Mouse (Mus musculus): ENCODE results near the gene Ccdc162.

The Ccdc162 gene

GRCm38 (mm10) chr10:41578541-41578940 is 137.9 kb downstream of the Ccdc162 start:
- no peak for DNase-seq (ENCODE audit: low spot score in 2 of 2)

GRCm38 (mm10) chr10:41576328-41576833 is 140.1 kb downstream of the Ccdc162 start:
- no peak for DNase-seq (ENCODE audit: low spot score in 2 of 2)

- no peak for DNase-seq (ENCODE audit: low spot score in 2 of 2)
Measured at GRCm38 (mm10) chr10:41575451-41576327, 140.7 kb downstream of the Ccdc162 start.

- no peak for DNase-seq (ENCODE audit: low spot score in 2 of 2)
Measured at GRCm38 (mm10) chr10:41573190-41573589, 143.2 kb downstream of the Ccdc162 start.

GRCm38 (mm10) chr10:41572274-41572673 is 144.2 kb downstream of the Ccdc162 start:
- DNase-seq (ENCODE audit: low spot score in 2 of 2) = no peak

- DNase-seq (ENCODE audit: low spot score in 2 of 2) = no peak
Measured at GRCm38 (mm10) chr10:41571065-41571464, 145.4 kb downstream of the Ccdc162 start.

- no peak for DNase-seq (ENCODE audit: low spot score in 2 of 2)
Measured at GRCm38 (mm10) chr10:41568306-41568705, 148.1 kb downstream of the Ccdc162 start.

GRCm38 (mm10) chr10:41565141-41565540 is 151.3 kb downstream of the Ccdc162 start:
- DNase-seq (ENCODE audit: low spot score in 2 of 2) = no peak

- no peak for DNase-seq (ENCODE audit: low spot score in 2 of 2)
Measured at GRCm38 (mm10) chr10:41561701-41562395, 154.6 kb downstream of the Ccdc162 start.

GRCm38 (mm10) chr10:41558401-41558800 is 158.0 kb downstream of the Ccdc162 start:
- DNase-seq (ENCODE audit: low spot score in 2 of 2) = no peak

- DNase-seq (ENCODE audit: low spot score in 2 of 2) = no peak
Measured at GRCm38 (mm10) chr10:41555081-41555480, 161.4 kb downstream of the Ccdc162 start.

- no peak for DNase-seq (ENCODE audit: low spot score in 2 of 2)
Measured at GRCm38 (mm10) chr10:41553711-41554110, 162.7 kb downstream of the Ccdc162 start.

GRCm38 (mm10) chr10:41552847-41553589 is 163.4 kb downstream of the Ccdc162 start:
- DNase-seq (ENCODE audit: low spot score in 2 of 2) = no peak

GRCm38 (mm10) chr10:41552319-41552718 is 164.1 kb downstream of the Ccdc162 start:
- DNase-seq (ENCODE audit: low spot score in 2 of 2) = no peak

- no peak for DNase-seq (ENCODE audit: low spot score in 2 of 2)
Measured at GRCm38 (mm10) chr10:41550711-41551110, 165.7 kb downstream of the Ccdc162 start.

GRCm38 (mm10) chr10:41546396-41547165 is 169.9 kb downstream of the Ccdc162 start:
- peak in 1 of 2 experiments; percentile 17 for DNase-seq (ENCODE audit: low spot score in 2 of 2)

- DNase-seq (ENCODE audit: low spot score in 2 of 2) = no peak
Measured at GRCm38 (mm10) chr10:41545224-41545755, 171.1 kb downstream of the Ccdc162 start.

GRCm38 (mm10) chr10:41544481-41545190 is 171.8 kb downstream of the Ccdc162 start:
- DNase-seq (ENCODE audit: low spot score in 2 of 2) = no peak

GRCm38 (mm10) chr10:41543844-41544243 is 172.6 kb downstream of the Ccdc162 start:
- DNase-seq (ENCODE audit: low spot score in 2 of 2) = no peak

- DNase-seq (ENCODE audit: low spot score in 2 of 2) = no peak
Measured at GRCm38 (mm10) chr10:41543439-41543838, 173.0 kb downstream of the Ccdc162 start.
